Mouse (Mus musculus) skeletal muscle tissue, postnatal 0 days (tissue): Measurements from ENCODE around the gene Adgrg5. TPM values are rescaled to one million over a fixed set of nuclear protein-coding genes. Genes with fewer than 3 reads are reported as not detected.

ENCODE experiments used
- polyA plus RNA-seq: library from polyadenylated mRNA; unstranded; fragments of >200 nt; fragmentation: Nextera tagmentation; extraction: Ambion mirVana; gene quantifications from 2 replicates; pipeline ENCODE4 v1.2.1, GENCODE M21; 2015

Adgrg5 gene
- polyA plus RNA-seq = 0.16 and 0.17 TPM in 2 replicates

DNA sequence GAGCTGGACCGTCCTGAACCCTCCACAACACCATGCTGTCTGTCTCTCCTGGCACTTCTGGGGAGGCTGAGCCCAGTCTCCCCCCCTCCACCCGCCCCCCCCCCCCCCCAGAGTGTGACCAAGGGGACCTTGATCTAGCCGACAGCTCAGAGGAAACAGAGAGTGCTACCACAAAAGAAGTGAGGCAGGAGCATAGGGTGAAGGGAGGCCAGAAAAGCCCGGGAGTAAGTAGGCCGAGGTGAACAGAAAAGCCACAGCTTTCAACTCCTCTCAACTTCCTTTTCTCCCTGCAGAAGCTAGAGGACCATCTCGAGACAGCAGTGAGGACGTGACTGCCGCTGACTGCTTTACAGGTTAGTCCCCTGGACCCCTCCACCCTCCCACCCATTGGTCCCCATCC is at the start of gene Adgrg5:
Gene Adgrg5, plus strand, starts transcription at position 290 of the 400 bp plus-strand sequence.

DNA sequence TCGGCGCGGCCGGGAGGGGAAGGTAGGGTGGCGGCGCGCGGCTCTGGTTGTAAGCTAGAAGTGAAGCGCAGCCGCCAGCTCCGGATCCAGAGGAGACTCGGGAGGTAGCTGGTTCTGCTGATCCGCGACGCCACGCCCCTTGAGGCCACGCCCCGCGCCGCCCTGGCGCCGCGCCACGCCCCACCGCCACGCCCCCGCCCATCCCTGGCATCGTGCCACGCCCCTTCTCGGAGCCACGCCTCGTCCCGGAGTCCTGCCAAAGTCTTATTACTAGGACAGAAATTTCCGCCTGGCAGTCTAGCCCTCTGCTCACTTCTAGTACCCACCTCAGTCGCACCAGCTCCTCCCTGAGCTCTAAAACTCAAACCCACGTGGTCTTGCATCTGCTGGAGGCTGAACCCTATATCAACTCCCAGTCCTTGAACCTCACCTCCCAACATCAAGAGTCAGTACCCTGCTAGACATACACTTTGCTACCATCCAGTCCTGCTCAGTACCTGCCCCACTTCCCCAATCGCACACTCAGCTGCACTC is 47.2 kb upstream of the Adgrg5 start, which contains the start of gene Dok4:
Gene Dok4, minus strand, starts transcription at position 134 of the 534 bp plus-strand sequence.

DNA sequence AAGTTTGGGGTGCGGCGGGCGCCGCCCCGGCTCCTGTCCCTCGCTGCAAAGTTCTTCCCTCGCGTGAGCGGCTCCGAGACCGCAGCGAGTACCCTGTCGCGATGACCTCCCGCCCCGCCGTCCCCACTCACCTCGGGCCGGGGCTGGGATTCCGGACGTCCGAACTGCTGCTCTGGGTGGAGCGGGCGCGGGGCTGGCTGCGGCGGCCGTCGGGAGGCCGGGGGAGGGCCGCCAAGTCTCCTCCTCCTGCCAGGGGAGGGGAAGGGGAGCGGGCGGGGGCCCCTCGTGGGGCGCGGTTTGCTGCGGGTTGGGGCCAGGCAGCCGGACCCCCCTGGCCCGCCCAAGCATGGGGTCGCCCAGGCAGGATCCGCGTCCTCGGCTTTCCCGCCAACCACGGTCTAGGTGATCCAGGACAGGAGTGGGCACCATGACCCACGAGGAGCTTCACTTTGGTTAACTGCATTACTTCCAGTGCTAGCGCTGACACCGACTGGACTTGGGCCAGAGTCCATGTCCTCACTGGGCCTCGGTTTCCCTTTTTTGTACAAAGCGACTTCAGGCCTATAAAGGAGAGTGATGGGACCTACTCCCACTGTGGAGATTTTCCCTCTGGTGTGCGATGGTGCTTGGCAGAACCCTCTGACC is 5.5 kb upstream of the Adgrg5 start, which contains the start of gene Ccdc102a:
Gene Ccdc102a, minus strand, starts transcription at position 248 of the 645 bp plus-strand sequence.

DNA sequence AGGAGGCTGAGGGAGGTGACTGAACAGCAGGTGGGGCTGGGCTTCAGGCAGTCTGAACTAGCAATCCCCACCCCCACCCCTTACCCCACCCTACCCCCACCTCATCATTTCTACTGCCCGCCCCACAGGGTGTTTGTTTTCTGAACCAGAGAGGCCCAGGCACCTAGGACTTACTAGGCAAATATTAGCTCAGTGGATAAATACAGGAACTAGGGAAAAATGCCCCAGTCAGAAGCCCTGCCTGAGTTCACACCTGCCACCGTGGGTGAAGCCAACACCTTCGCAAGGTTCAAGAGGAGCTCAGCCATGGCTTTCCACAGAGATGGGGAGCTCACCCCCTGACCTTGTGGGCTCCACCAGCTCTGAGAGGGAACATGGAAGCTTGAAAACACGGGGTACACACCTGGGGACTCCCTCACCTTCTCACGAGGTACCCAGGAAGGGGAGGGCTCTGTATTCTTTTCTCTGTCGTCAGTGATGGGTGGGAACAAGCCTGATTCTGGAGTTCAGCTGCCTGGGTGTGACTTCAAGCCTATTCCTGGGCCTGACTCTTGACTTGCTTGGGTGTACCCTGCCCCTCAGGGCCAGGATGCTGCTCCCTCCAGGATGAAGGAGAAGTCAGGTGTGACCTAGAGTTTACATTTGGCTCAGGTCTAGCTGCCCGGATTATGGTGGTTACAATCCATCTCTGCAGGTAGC is 51.1 kb downstream of the Adgrg5 start, which contains the start of gene Adgrg1:
Gene Adgrg1, plus strand, starts transcription at position 285 of the 699 bp plus-strand sequence.

Other genes starting within 250 kb of the Adgrg5 start
- 2.8 and 3.1 TPM in 2 replicates for gene Pllp, start 227.4 kb upstream of the Adgrg5 start, polyA plus RNA-seq
- gene Ccl22, start 178.1 kb upstream of the Adgrg5 start, polyA plus RNA-seq = 0.07 TPM in 1 of 2 replicates, not detected in the other
- gene Cx3cl1, start 151.7 kb upstream of the Adgrg5 start, polyA plus RNA-seq = 1.5 and 1.9 TPM in 2 replicates
- not detected in 2 replicates for gene Ccl17, start 113.2 kb upstream of the Adgrg5 start, polyA plus RNA-seq
- gene Coq9, start 85.4 kb upstream of the Adgrg5 start, polyA plus RNA-seq = 250 and 264 TPM in 2 replicates
- gene Ciapin1, start 85.3 kb upstream of the Adgrg5 start, polyA plus RNA-seq = 45.3 and 46.2 TPM in 2 replicates
- gene Polr2c, start 66.2 kb upstream of the Adgrg5 start, polyA plus RNA-seq = 85.7 and 93.4 TPM in 2 replicates
- 9.0 and 9.3 TPM in 2 replicates for gene Dok4, start 47.4 kb upstream of the Adgrg5 start, polyA plus RNA-seq
- 16.3 and 18.5 TPM in 2 replicates for gene Ccdc102a, start 5.6 kb upstream of the Adgrg5 start, polyA plus RNA-seq
- 5.2 and 9.1 TPM in 2 replicates for gene Adgrg1, start 51.1 kb downstream of the Adgrg5 start, polyA plus RNA-seq
- gene Adgrg3, start 94.0 kb downstream of the Adgrg5 start, polyA plus RNA-seq = 1.1 and 1.6 TPM in 2 replicates
- not detected in 2 replicates for gene Drc7, start 131.4 kb downstream of the Adgrg5 start, polyA plus RNA-seq
- gene Katnb1, start 157.5 kb downstream of the Adgrg5 start, polyA plus RNA-seq = 11.9 and 12.1 TPM in 2 replicates